Mouse (Mus musculus) brain, embryonic 14.5 days (tissue): Measurements from ENCODE around the gene Rps16.

Experiments
- CTCF ChIP-seq: fragments of 200-500 bp; IDR thresholded peaks from 2 replicates; pipeline ENCODE4 v1.5.1; 2012; ENCODE audit warnings: inconsistent platforms, mild to moderate bottlenecking, moderate library complexity, borderline replicate concordance; ENCODE audit not compliant: insufficient read depth, insufficient read length; ENCODE audit errors: extremely low read depth
- POLR2A ChIP-seq: fragments of 200-500 bp; IDR thresholded peaks from 2 replicates; pipeline ENCODE4 v1.6.1; 2012; ENCODE audit warnings: mild to moderate bottlenecking, inconsistent platforms, borderline replicate concordance; ENCODE audit not compliant: poor library complexity, insufficient read depth, insufficient read length, severe bottlenecking; ENCODE audit errors: extremely low read depth

DNA sequence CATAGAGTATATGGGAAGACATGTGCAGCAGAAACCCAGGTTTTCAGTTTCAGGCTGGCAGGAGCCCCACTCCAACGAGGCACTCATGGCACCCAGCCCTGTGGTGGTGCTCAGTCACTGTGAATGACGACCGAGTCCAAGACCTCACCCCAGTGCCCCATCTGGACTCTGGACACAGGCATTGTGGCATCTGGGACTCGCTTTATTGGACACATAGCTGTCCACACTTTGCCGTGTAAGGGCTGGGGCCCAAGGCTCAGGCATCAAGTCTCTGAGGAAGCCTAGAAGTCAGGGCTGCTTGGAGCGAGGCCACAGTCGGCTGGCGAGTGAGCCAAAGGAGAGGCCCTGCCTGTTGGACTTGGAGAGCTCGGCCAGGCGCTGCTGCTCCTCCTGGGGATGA, 44.8 kb upstream of the Rps16 start:
- TF ChIP-seq CTCF (no peak), POLR2A (no peak)
